Mouse (Mus musculus): Measurements from ENCODE around the gene Sco2. TPM values are rescaled to one million over a fixed set of nuclear protein-coding genes. Genes with fewer than 3 reads are reported as not detected.

Sco2 gene
- polyA plus RNA-seq, 1 experiment from 2014 or later = 2.4 TPM

GRCm38 (mm10) chr15:89322670-89323522 is 50.8 kb downstream of the Sco2 start, which contains the start of gene Adm2:
Gene Adm2, plus strand, starts transcription at chr15:89322720.
- peak within 1 kb of the TSS; percentile 48 for H3K9ac ChIP-seq
- ATAC-seq (ENCODE audit: insufficient read depth) = no peak
- peaks cover 30% of the 10 kb centered on the region for H3K4me1 ChIP-seq (replicated peaks)
- no peaks in the 10 kb centered on the region for H3K36me3 ChIP-seq (replicated peaks)
- 12% methylated on average over 26 of the region's 26 CpGs for WGBS (ENCODE audit: insufficient replicate concordance)
- H3K27me3 ChIP-seq = peaks cover 49% of the 10 kb centered on the region
- H3K27ac ChIP-seq (replicated peaks) = no peak within 1 kb of the TSS
- peak within 1 kb of the TSS; percentile 65 for H3K4me2 ChIP-seq
- peak within 1 kb of the TSS; percentile 52 for H3K4me3 ChIP-seq (replicated peaks)
- no peaks in the 10 kb centered on the region for H3K9me3 ChIP-seq (replicated peaks)

Other genes starting within 250 kb of the Sco2 start
- 8.6 and 9.1 TPM in 2 replicates for gene Hdac10, start 245.1 kb downstream of the Sco2 start, polyA plus RNA-seq (2015; fragmentation: Nextera tagmentation; extraction: Ambion mirVana)
- 1.4 and 1.5 TPM in 2 replicates for gene Mapk12, start 233.1 kb downstream of the Sco2 start, polyA plus RNA-seq (2015; fragmentation: Nextera tagmentation; extraction: Ambion mirVana)
- gene Mapk11, start 224.2 kb downstream of the Sco2 start, polyA plus RNA-seq (2015; fragmentation: Nextera tagmentation; extraction: Ambion mirVana) = 0.44 and 0.68 TPM in 2 replicates
- 22.3 and 30.1 TPM in 2 replicates for gene Plxnb2, start 193.1 kb downstream of the Sco2 start, polyA plus RNA-seq (2015; fragmentation: Nextera tagmentation; extraction: Ambion mirVana)
- gene Dennd6b, start 177.3 kb downstream of the Sco2 start, polyA plus RNA-seq (2015; fragmentation: Nextera tagmentation; extraction: Ambion mirVana) = 3.3 and 3.5 TPM in 2 replicates
- 14.9 and 16.3 TPM in 2 replicates for gene Ppp6r2, start 162.3 kb downstream of the Sco2 start, polyA plus RNA-seq (2015; fragmentation: Nextera tagmentation; extraction: Ambion mirVana)
- gene Sbf1, start 58.5 kb downstream of the Sco2 start, polyA plus RNA-seq (2015; fragmentation: Nextera tagmentation; extraction: Ambion mirVana) = 21.4 and 28.6 TPM in 2 replicates
- gene Adm2, start 51.1 kb downstream of the Sco2 start, polyA plus RNA-seq (2015; fragmentation: Nextera tagmentation; extraction: Ambion mirVana) = 1.7 and 2.0 TPM in 2 replicates
- gene Miox, start 39.4 kb downstream of the Sco2 start, polyA plus RNA-seq (2015; fragmentation: Nextera tagmentation; extraction: Ambion mirVana) = 10.3 and 10.6 TPM in 2 replicates
- 30.9 and 35.3 TPM in 2 replicates for gene Lmf2, start 18.2 kb downstream of the Sco2 start, polyA plus RNA-seq (2015; fragmentation: Nextera tagmentation; extraction: Ambion mirVana)
- gene Ncaph2, start 18.1 kb downstream of the Sco2 start, polyA plus RNA-seq (2015; fragmentation: Nextera tagmentation; extraction: Ambion mirVana) = 110 and 115 TPM in 2 replicates
- gene Tymp, start 3.2 kb upstream of the Sco2 start, polyA plus RNA-seq (2015; fragmentation: Nextera tagmentation; extraction: Ambion mirVana) = 0.40 TPM in 2 replicates
- 0.46 and 0.68 TPM in 2 replicates for gene Odf3b, start 5.4 kb upstream of the Sco2 start, polyA plus RNA-seq (2015; fragmentation: Nextera tagmentation; extraction: Ambion mirVana)
- gene Klhdc7b, start 11.1 kb upstream of the Sco2 start, polyA plus RNA-seq (2015; fragmentation: Nextera tagmentation; extraction: Ambion mirVana) = not detected in 2 replicates
- gene Syce3, start 36.7 kb upstream of the Sco2 start, polyA plus RNA-seq (2015; fragmentation: Nextera tagmentation; extraction: Ambion mirVana) = not detected in 2 replicates
- 2.6 and 3.1 TPM in 2 replicates for gene Cpt1b, start 52.0 kb upstream of the Sco2 start, polyA plus RNA-seq (2015; fragmentation: Nextera tagmentation; extraction: Ambion mirVana)
- gene C730034F03Rik, start 55.7 kb upstream of the Sco2 start, polyA plus RNA-seq (2015; fragmentation: Nextera tagmentation; extraction: Ambion mirVana) = 1.9 and 2.3 TPM in 2 replicates
- gene Gm44502, start 55.9 kb upstream of the Sco2 start, polyA plus RNA-seq (2015; fragmentation: Nextera tagmentation; extraction: Ambion mirVana) = not detected in 2 replicates
- gene Chkb, start 56.1 kb upstream of the Sco2 start, polyA plus RNA-seq (2015; fragmentation: Nextera tagmentation; extraction: Ambion mirVana) = 26.2 and 27.0 TPM in 2 replicates
- gene Mapk8ip2, start 80.1 kb upstream of the Sco2 start, polyA plus RNA-seq (2015; fragmentation: Nextera tagmentation; extraction: Ambion mirVana) = 0.02 and 0.05 TPM in 2 replicates
- gene Arsa, start 103.6 kb upstream of the Sco2 start, polyA plus RNA-seq (2015; fragmentation: Nextera tagmentation; extraction: Ambion mirVana) = 5.0 and 5.4 TPM in 2 replicates
- 0.51 and 0.93 TPM in 2 replicates for gene Shank3, start 125.8 kb upstream of the Sco2 start, polyA plus RNA-seq (2015; fragmentation: Nextera tagmentation; extraction: Ambion mirVana)
- gene Acr, start 194.5 kb upstream of the Sco2 start, polyA plus RNA-seq (2015; fragmentation: Nextera tagmentation; extraction: Ambion mirVana) = not detected in 2 replicates
- gene Rabl2, start 218.1 kb upstream of the Sco2 start, polyA plus RNA-seq (2015; fragmentation: Nextera tagmentation; extraction: Ambion mirVana) = 5.0 and 5.6 TPM in 2 replicates